14 mouse cellular contexts compared by ENCODE assay signal in genomic region chr1:62721706-62722187, GRCm38 (mm10). TPM values are rescaled to one million over a fixed set of nuclear protein-coding genes. Genes with fewer than 3 reads are reported as not detected.
DNase-seq lines count a peak whose midpoint lies in the region; ATAC-seq and TF ChIP-seq lines count a peak whose summit lies in the region.
"Had no signal": no experiment of that assay in that cellular context is flagged by ENCODE, and none has a peak within 500 bp of the region (broad histone marks: within the 10 kb centered on the region; RNA-seq: fewer than 3 reads in every experiment).

No protein-coding gene starts in this region.

- intact Hi-C loops in heart, adult 2 months (cut with DNase I) = loop anchor here (5.0 kb wide), 1 partner anchor 241 kb away; no protein-coding TSS in a partner anchor

- no peak for TF ChIP-seq EP300 in heart, adult 2 months (IDR thresholded peaks at IDR 0.05; ENCODE audit: insufficient read depth, low read depth, low read length)

- H3K4me2 ChIP-seq in limb, embryonic 12.5 days = no peak overlapping the region
- H3K4me2 ChIP-seq: embryonic facial prominence, embryonic 15.5 days; liver, embryonic 15.5 days had no signal

- H3K27me3 ChIP-seq in heart, adult 2 months (ENCODE audit: control insufficient read depth, insufficient read depth, low read length) = no peaks in the 10 kb centered on the region
- no peaks in the 10 kb centered on the region for H3K27me3 ChIP-seq in limb, embryonic 12.5 days
- H3K27me3 ChIP-seq: embryonic facial prominence, embryonic 15.5 days; liver, embryonic 15.5 days had no signal

- no peak overlapping the region for H3K4me3 ChIP-seq in heart, adult 2 months
- H3K4me3 ChIP-seq in limb, embryonic 12.5 days (replicated peaks) = no peak overlapping the region
- H3K4me3 ChIP-seq: embryonic facial prominence, embryonic 15.5 days; liver, embryonic 15.5 days had no signal

- peaks cover 32% of the 10 kb centered on the region for H3K36me3 ChIP-seq in heart, adult 2 months (ENCODE audit: control insufficient read depth, insufficient read depth, low read length)
- peaks cover 70% of the 10 kb centered on the region for H3K36me3 ChIP-seq in limb, embryonic 12.5 days
- H3K36me3 ChIP-seq: liver, embryonic 15.5 days had no signal

- 52% methylated on average over 7 of the region's 7 CpGs for WGBS in heart, adult 2 months
- 86% methylated on average over 7 of the region's 7 CpGs for WGBS in limb, embryonic 12.5 days

- TF ChIP-seq POLR2A in heart, adult 2 months (IDR thresholded peaks at IDR 0.05; ENCODE audit: insufficient read depth, low read depth, low read length) = no peak

- peaks cover 35% of the 10 kb centered on the region for H3K4me1 ChIP-seq in heart, adult 2 months (ENCODE audit: control insufficient read depth, insufficient read depth, low read length)
- peaks cover 46% of the 10 kb centered on the region for H3K4me1 ChIP-seq in limb, embryonic 12.5 days (replicated peaks)

- H3K79me2 ChIP-seq in heart, adult 2 months (replicated peaks; ENCODE audit: control insufficient read depth, insufficient read depth, low read length) = peaks cover 2% of the 10 kb centered on the region; the same call in 1 of the 2 replicates

- no peak for TF ChIP-seq CTCF in heart, adult 2 months (IDR thresholded peaks at IDR 0.05)

- no peak for DNase-seq in heart, adult 2 months
- no peak for DNase-seq in heart, adult 18-20 months
- DNase-seq in 3T3-L1 (ENCODE audit: low read depth, low spot score) = peak; percentile 95
- DNase-seq in adrenal gland, adult 8-10 months = peak; percentile 62
- no peak for DNase-seq in right cerebral cortex, postnatal 36 days (ENCODE audit: low spot score in 2 of 2)
- DNase-seq in layer of hippocampus, adult 9-10 months (ENCODE audit: low spot score) = no peak
- no peak for DNase-seq in kidney, adult 8-10 months
- DNase-seq: lung, postnatal 4 days; thymus, adult 18-20 months had no signal

- H3K9ac ChIP-seq in heart, adult 2 months (ENCODE audit: low read depth, low read length) = no peak overlapping the region
- no peak overlapping the region for H3K9ac ChIP-seq in limb, embryonic 12.5 days (replicated peaks)
- H3K9ac ChIP-seq: embryonic facial prominence, embryonic 15.5 days; liver, embryonic 15.5 days had no signal

- peak overlapping the region; percentile 68 for H3K27ac ChIP-seq in heart, adult 2 months
- 0 out of 2 replicates have a peak overlapping the region, but pooled peaks have one; percentile 19 for H3K27ac ChIP-seq in limb, embryonic 12.5 days
- H3K27ac ChIP-seq: embryonic facial prominence, embryonic 15.5 days; hindbrain, postnatal 0 days; kidney, postnatal 0 days; liver, embryonic 15.5 days had no signal

- ATAC-seq in limb, embryonic 12.5 days (ENCODE audit: insufficient number of reproducible peaks, insufficient read depth, low FRiP score, low TSS enrichment, low read depth) = no peak
- ATAC-seq: hindbrain, postnatal 0 days had no signal

- H3K9me3 ChIP-seq in limb, embryonic 12.5 days = no peaks in the 10 kb centered on the region
- H3K9me3 ChIP-seq: embryonic facial prominence, embryonic 15.5 days; liver, embryonic 15.5 days had no signal

RNA-seq across cellular contexts. Expression of gene Nrp2, which starts 18.7 kb away (rescaled TPM):
- total RNA-seq in heart, adult 2 months (2021) = 10 to 100 TPM; 20.7 to 29.6 TPM
- 15.6 and 24.2 TPM in 2 replicates for polyA plus RNA-seq in heart, adult 2 months (2012; rRNA removed)
- total RNA-seq in heart, adult 18-20 months (2021) = 10 to 100 TPM; 20.2 to 30.1 TPM
- 10 to 100 TPM; 38.0 to 54.0 (median 45.8) TPM for total RNA-seq in adrenal gland, adult 8-10 months (2022)
- polyA plus RNA-seq in limb, embryonic 12.5 days (2016; fragmentation: Nextera tagmentation; extraction: Ambion mirVana) = 70.7 and 86.2 TPM in 2 replicates

Comparison
In these comparisons a context has a peak if more than half of its experiments do, and no peak if none do; other contexts are left out.
1. DNase-seq: peak in 3T3-L1 (single experiment) and adrenal gland, adult 8-10 months (single experiment); none in heart, adult 2 months (0 of 2), heart, adult 18-20 months (0 of 2), right cerebral cortex, postnatal 36 days (0 of 2), layer of hippocampus, adult 9-10 months (single experiment) and kidney, adult 8-10 months (0 of 2).